Mouse (Mus musculus): Measurements from ENCODE around the gene Nat8.
"Not testable (repeated sequence)": the region's sequence is repeated elsewhere in the genome, so short reads cannot be mapped to it uniquely, and the experiment has no call there.

GRCm38 (mm10) chr6:85803180-85803579, 28.7 kb downstream of the Nat8 start:
- TF ChIP-seq CTCF, POLR2A (IDR thresholded peaks at IDR 0.05; ENCODE audit: insufficient read depth, low read depth, low read length): not testable (repeated sequence)

Measured in olfactory bulb, adult 2 months (tissue).